Mouse (Mus musculus) myocyte (in vitro differentiated cells): ENCODE results near the gene Mical2.

Experiments used
- E2F4 ChIP-seq: IDR thresholded peaks from one replicate; pipeline ENCODE4 v1.6.1; 2011; ENCODE audit warnings: mild to moderate bottlenecking, control low read depth, moderate library complexity; ENCODE audit not compliant: insufficient read depth
- MAX ChIP-seq: IDR thresholded peaks from one replicate; pipeline ENCODE4 v1.6.1; 2011; ENCODE audit warnings: low read depth, mild to moderate bottlenecking, control low read depth
- POLR2A ChIP-seq: IDR thresholded peaks from one replicate; pipeline ENCODE4 v1.6.1; 2011; ENCODE audit warnings: low read depth, mild to moderate bottlenecking, control low read depth, moderate library complexity; ENCODE audit not compliant: insufficient read length
- POLR2AphosphoS2 ChIP-seq: IDR thresholded peaks from one replicate; pipeline ENCODE4 v1.6.1; 2011; ENCODE audit warnings: low read depth, control low read depth; ENCODE audit not compliant: insufficient read length
- REST ChIP-seq: IDR thresholded peaks from one replicate; pipeline ENCODE4 v1.6.1; 2011; ENCODE audit warnings: mild to moderate bottlenecking, control low read depth, moderate library complexity; ENCODE audit not compliant: insufficient read depth, insufficient read length
- SRF ChIP-seq: IDR thresholded peaks from one replicate; pipeline ENCODE4 v1.6.1; 2011; ENCODE audit warnings: low read depth; ENCODE audit not compliant: control insufficient read depth, insufficient read length
- TCF12 ChIP-seq: IDR thresholded peaks from one replicate; pipeline ENCODE4 v1.6.1; 2011; ENCODE audit warnings: mild to moderate bottlenecking, control low read depth; ENCODE audit not compliant: poor library complexity, insufficient read depth, severe bottlenecking
- USF1 ChIP-seq: IDR thresholded peaks from one replicate; pipeline ENCODE4 v1.6.1; 2011; ENCODE audit warnings: low read depth, mild to moderate bottlenecking, control low read depth, moderate library complexity

- TF ChIP-seq POLR2A (no peak), USF1 (no peak), POLR2AphosphoS2 (no peak), TCF12 (no peak), REST (no peak), E2F4 (no peak), MAX (no peak), SRF (no peak)
These were observed 7.8 kb downstream of the Mical2 start for GRCm38 (mm10) chr7:112233345-112234005.
